Comparison of ENCODE assay signal across 8 mouse cellular contexts in genomic region chr13:53393498-53394242, GRCm38 (mm10). TPM values are rescaled to one million over a fixed set of nuclear protein-coding genes. Genes with fewer than 3 reads are reported as not detected.
DNase-seq lines count a peak whose midpoint lies in the region; ATAC-seq and TF ChIP-seq lines count a peak whose summit lies in the region.

No protein-coding gene starts in this region.

- no peaks in the 10 kb centered on the region for H3K36me3 ChIP-seq in thymus, adult 2 months (ENCODE audit: control insufficient read depth, insufficient read depth, low read length)
- H3K36me3 ChIP-seq in kidney, embryonic 15.5 days = no peaks in the 10 kb centered on the region
- no peaks in the 10 kb centered on the region for H3K36me3 ChIP-seq in limb, embryonic 13.5 days
- H3K36me3 ChIP-seq in neural tube, embryonic 13.5 days = no peaks in the 10 kb centered on the region

- H3K4me3 ChIP-seq in thymus, adult 2 months (ENCODE audit: control insufficient read depth, insufficient read depth, low read length) = no peak overlapping the region
- no peak overlapping the region for H3K4me3 ChIP-seq in kidney, embryonic 15.5 days (replicated peaks)
- peak overlapping the region; percentile 7 for H3K4me3 ChIP-seq in limb, embryonic 13.5 days
- peak overlapping the region; percentile 16; the same call in 1 of the 2 replicates for H3K4me3 ChIP-seq in neural tube, embryonic 13.5 days

- peak overlapping the region; percentile 39 for H3K4me2 ChIP-seq in kidney, embryonic 15.5 days
- H3K4me2 ChIP-seq in limb, embryonic 13.5 days (replicated peaks) = peak overlapping the region; percentile 48
- peak overlapping the region; percentile 46 for H3K4me2 ChIP-seq in neural tube, embryonic 13.5 days

- peaks cover 10% of the 10 kb centered on the region for H3K4me1 ChIP-seq in thymus, adult 2 months (replicated peaks; ENCODE audit: control insufficient read depth, insufficient read depth, low read length)
- 0 out of 2 replicates have a peak, but pooled peaks cover 5% of the 10 kb centered on the region for H3K4me1 ChIP-seq in kidney, embryonic 15.5 days
- H3K4me1 ChIP-seq in limb, embryonic 13.5 days = peaks cover 7% of the 10 kb centered on the region; the same call in 1 of the 2 replicates
- peaks cover 8% of the 10 kb centered on the region; the same call in 1 of the 2 replicates for H3K4me1 ChIP-seq in neural tube, embryonic 13.5 days (replicated peaks)

- WGBS in thymus, adult 2 months = 54% methylated on average over 16 of the region's 16 CpGs
- WGBS in kidney, embryonic 15.5 days = 26% methylated on average over 16 of the region's 16 CpGs
- 19% methylated on average over 16 of the region's 16 CpGs for WGBS in limb, embryonic 13.5 days
- 30% methylated on average over 16 of the region's 16 CpGs for WGBS in neural tube, embryonic 13.5 days

- ATAC-seq in kidney, embryonic 15.5 days (replicated peaks; ENCODE audit: low FRiP score) = peak; percentile 83
- ATAC-seq in limb, embryonic 13.5 days (ENCODE audit: low FRiP score, low read depth) = peak; percentile 88
- peak; percentile 77 for ATAC-seq in neural tube, embryonic 13.5 days (ENCODE audit: low read depth)

- TF ChIP-seq CTCF in thymus, adult 2 months (IDR thresholded peaks at IDR 0.05; ENCODE audit: borderline replicate concordance, control insufficient read depth, extremely low read depth, insufficient read depth, low read length, poor library complexity) = 0 out of 2 replicates have a peak, but pooled peaks have one; percentile 13

- no peak overlapping the region for H3K27ac ChIP-seq in thymus, adult 2 months (ENCODE audit: control insufficient read depth, insufficient read depth, low read length)
- H3K27ac ChIP-seq in kidney, embryonic 15.5 days = no peak overlapping the region
- no peak overlapping the region for H3K27ac ChIP-seq in limb, embryonic 13.5 days
- no peak overlapping the region for H3K27ac ChIP-seq in neural tube, embryonic 13.5 days (replicated peaks)

- no peak overlapping the region for H3K9ac ChIP-seq in kidney, embryonic 15.5 days
- H3K9ac ChIP-seq in limb, embryonic 13.5 days = no peak overlapping the region
- no peak overlapping the region for H3K9ac ChIP-seq in neural tube, embryonic 13.5 days

- H3K27me3 ChIP-seq in thymus, adult 2 months (ENCODE audit: control insufficient read depth, insufficient read depth, low read length) = no peaks in the 10 kb centered on the region
- peaks cover 21% of the 10 kb centered on the region for H3K27me3 ChIP-seq in kidney, embryonic 15.5 days
- no peaks in the 10 kb centered on the region for H3K27me3 ChIP-seq in limb, embryonic 13.5 days
- no peaks in the 10 kb centered on the region for H3K27me3 ChIP-seq in neural tube, embryonic 13.5 days

- no peaks in the 10 kb centered on the region for H3K9me3 ChIP-seq in kidney, embryonic 15.5 days (replicated peaks)
- H3K9me3 ChIP-seq in limb, embryonic 13.5 days = no peaks in the 10 kb centered on the region
- H3K9me3 ChIP-seq in neural tube, embryonic 13.5 days = no peaks in the 10 kb centered on the region

- no peak for TF ChIP-seq POLR2A in thymus, adult 2 months (IDR thresholded peaks at IDR 0.05; ENCODE audit: control insufficient read depth, extremely low read depth, insufficient read depth, low read length, poor library complexity)

- no peak for DNase-seq in thymus, adult 2 months
- DNase-seq in thymus, adult 18-20 months = no peak
- peak; percentile 45 to 62 for DNase-seq in cerebellum, postnatal 25 days
- peak; percentile 62 to 81 for DNase-seq in frontal cortex, postnatal 36 days (ENCODE audit: low spot score in 2 of 2)
- no peak for DNase-seq in spleen, postnatal 4 days (ENCODE audit: low spot score in 2 of 2)

RNA-seq across cellular contexts. Expression of gene Sptlc1, which starts 16.5 kb away (rescaled TPM):
- 21.7 and 24.2 TPM in 2 replicates for polyA plus RNA-seq in thymus, adult 2 months (2012; rRNA removed)
- 37.5 and 37.9 TPM in 2 replicates for polyA plus RNA-seq in kidney, embryonic 15.5 days (2015; fragmentation: Nextera tagmentation; extraction: Ambion mirVana)
- polyA plus RNA-seq in limb, embryonic 13.5 days (2015; fragmentation: Nextera tagmentation; extraction: Ambion mirVana) = 40.8 and 41.1 TPM in 2 replicates
- 30.2 and 30.7 TPM in 2 replicates for polyA plus RNA-seq in neural tube, embryonic 13.5 days (2015; fragmentation: Nextera tagmentation; extraction: Ambion mirVana)

Comparison
In these comparisons a context has a peak if more than half of its experiments do, and no peak if none do; other contexts are left out.
1. DNase-seq: peak in cerebellum, postnatal 25 days (2 of 2) and frontal cortex, postnatal 36 days (2 of 2); none in thymus, adult 2 months (single experiment), thymus, adult 18-20 months (0 of 2) and spleen, postnatal 4 days (0 of 2).
2. H3K4me3 ChIP-seq: peak in limb, embryonic 13.5 days (single experiment) and neural tube, embryonic 13.5 days (single experiment); none in thymus, adult 2 months (single experiment) and kidney, embryonic 15.5 days (single experiment).
3. Peak in every context shown above with its lines, with median percentiles within 50 percentile points of each other: ATAC-seq and H3K4me2 ChIP-seq.